Mouse (Mus musculus) midbrain, embryonic 10.5 days (tissue): Measurements from ENCODE around the gene Adra2a. TPM values are rescaled to one million over a fixed set of nuclear protein-coding genes. Genes with fewer than 3 reads are reported as not detected.

Experiments used
- DNase-seq: peaks from one replicate; pipeline ENCODE4 v3.0.0-alpha.2; 2017; ENCODE audit warnings: low spot score
- H3K27ac ChIP-seq: fragments of 300-500 bp; sonication (generic); replicated peaks from 2 replicates; pipeline ENCODE4 v1.5.1; 2016; ENCODE audit warnings: mild to moderate bottlenecking
- H3K27me3 ChIP-seq: fragments of 300-500 bp; sonication (generic); 2 replicates; pipeline ENCODE4 v1.6.1; 2016; ENCODE audit warnings: low read depth, mild to moderate bottlenecking; ENCODE audit not compliant: poor library complexity, severe bottlenecking
- H3K36me3 ChIP-seq: fragments of 300-500 bp; sonication (generic); 2 replicates; pipeline ENCODE4 v1.6.1; 2016; ENCODE audit warnings: mild to moderate bottlenecking, moderate library complexity
- H3K4me1 ChIP-seq: fragments of 300-500 bp; sonication (generic); 2 replicates; pipeline ENCODE4 v1.6.1; 2016
- H3K4me3 ChIP-seq: fragments of 300-500 bp; sonication (generic); 2 replicates; pipeline ENCODE4 v1.5.1; 2016; ENCODE audit warnings: mild to moderate bottlenecking, moderate library complexity
- H3K9me3 ChIP-seq: fragments of 300-500 bp; sonication (generic); replicated peaks from 2 replicates; pipeline ENCODE4 v1.6.1; 2016; ENCODE audit warnings: mild to moderate bottlenecking
- WGBS: fragments of 180-500 bp; shearing (Covaris S2); methylation state at CpG from one replicate; pipeline ENCODE4 v1.1.7; 2016; 5-methylcytosine and 5-hydroxymethylcytosine counted together
- polyA plus RNA-seq: library from polyadenylated mRNA; unstranded; fragments of >200 nt; fragmentation: Nextera tagmentation; extraction: Ambion mirVana; gene quantifications from 2 replicates; pipeline ENCODE4 v1.2.1, GENCODE M21; 2016

Adra2a gene
- polyA plus RNA-seq = 0.62 and 0.71 TPM in 2 replicates

DNA sequence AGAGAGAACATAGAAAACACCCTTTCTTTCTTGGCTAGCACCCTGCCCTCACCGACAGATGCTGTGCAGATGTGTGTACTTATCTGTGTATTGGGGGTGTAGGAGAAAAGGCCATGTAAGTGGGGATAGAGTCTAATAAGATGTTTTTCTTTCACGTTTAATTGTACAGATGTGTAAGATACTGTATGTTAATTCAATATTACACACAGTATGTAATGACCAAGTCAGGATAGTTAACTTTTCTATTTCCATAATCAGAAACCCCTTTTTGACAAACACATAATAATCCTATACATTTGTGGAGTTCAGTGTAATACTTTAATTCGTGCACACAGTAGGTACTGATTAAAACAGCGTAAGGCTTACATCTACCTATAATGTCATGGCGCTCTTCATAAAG, at the start of gene Adra2a:
Gene Adra2a (plus strand): TSS at position 301 of the 400 bp plus-strand sequence.
- H3K27ac ChIP-seq = peak within 1 kb of the TSS; percentile 74
- no peaks in the 10 kb centered on the region for H3K36me3 ChIP-seq
- peaks cover 47% of the 10 kb centered on the region for H3K4me1 ChIP-seq
- 75% methylated on average over 5 of the region's 5 CpGs for WGBS
- peak within 1 kb of the TSS; percentile 65 for H3K4me3 ChIP-seq
- no peak for DNase-seq
- no peaks in the 10 kb centered on the region for H3K9me3 ChIP-seq
- peaks cover 51% of the 10 kb centered on the region for H3K27me3 ChIP-seq

DNA sequence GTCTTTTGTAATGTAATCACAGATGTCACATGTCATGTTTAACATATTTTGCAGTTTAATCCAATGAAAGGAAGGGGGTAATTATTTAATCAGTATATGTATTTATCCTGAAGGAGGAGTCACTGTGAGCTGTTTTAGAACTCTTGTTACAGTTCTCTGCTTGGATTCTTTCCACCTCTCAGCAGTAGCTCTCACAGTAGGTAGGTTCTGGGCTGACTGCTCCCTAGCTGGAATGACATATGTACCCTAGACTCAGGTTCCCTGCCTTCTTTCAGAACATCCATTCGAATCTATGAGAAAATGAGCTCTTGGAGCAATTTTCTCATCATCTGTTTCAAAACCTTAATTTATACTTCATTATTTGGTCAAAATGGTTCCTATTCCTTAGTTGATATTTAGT, 49.7 kb upstream of the Adra2a start:
- Histone ChIP-seq H3K27ac (no peak overlapping the region), H3K27me3 (no peaks in the 10 kb centered on the region), H3K4me3 (no peak overlapping the region), H3K9me3 (no peaks in the 10 kb centered on the region), H3K36me3 (peaks cover 11% of the 10 kb centered on the region), H3K4me1 (peaks cover 10% of the 10 kb centered on the region)
- DNase-seq = no peak
- 91% methylated on average over 1 of the region's 1 CpGs for WGBS

DNA sequence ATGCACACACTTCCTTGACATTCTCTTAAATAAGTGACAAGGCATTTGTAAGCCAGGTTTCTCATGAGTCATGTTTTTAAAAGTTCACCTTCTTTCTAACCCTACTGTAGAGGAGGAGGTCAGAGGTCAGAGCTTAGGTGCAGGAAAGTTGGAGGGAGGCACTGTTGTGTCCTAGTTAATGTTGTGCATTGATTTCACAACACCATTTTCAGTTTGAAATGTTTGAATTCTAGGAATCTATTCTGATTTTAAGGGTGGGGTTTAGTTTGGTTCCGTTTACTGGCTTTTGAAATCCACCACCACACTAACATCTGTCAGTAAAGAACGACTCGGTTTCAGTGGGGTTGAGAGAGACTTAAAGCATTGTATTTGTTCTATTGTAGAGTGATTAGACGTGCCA, 33.0 kb upstream of the Adra2a start:
- Histone ChIP-seq H3K27ac (no peak overlapping the region), H3K9me3 (peaks cover 6% of the 10 kb centered on the region; the same call in 1 of the 2 replicates), H3K36me3 (peaks cover 16% of the 10 kb centered on the region), H3K27me3 (no peaks in the 10 kb centered on the region), H3K4me3 (no peak overlapping the region), H3K4me1 (peaks cover 3% of the 10 kb centered on the region; the same call in 1 of the 2 replicates)
- DNase-seq = no peak
- WGBS = 79% methylated on average over 4 of the region's 4 CpGs

- no peak overlapping the region for H3K27ac ChIP-seq
- no peaks in the 10 kb centered on the region for H3K27me3 ChIP-seq
- peaks cover 5% of the 10 kb centered on the region; the same call in 1 of the 2 replicates for H3K36me3 ChIP-seq
- no peak for DNase-seq
- H3K4me3 ChIP-seq = no peak overlapping the region
- 92% methylated on average over 5 of the region's 5 CpGs for WGBS
- H3K4me1 ChIP-seq = peaks cover 3% of the 10 kb centered on the region; the same call in 1 of the 2 replicates
- no peaks in the 10 kb centered on the region for H3K9me3 ChIP-seq
Measured at GRCm38 (mm10) chr19:54014999-54015398, 29.0 kb upstream of the Adra2a start.

- no peaks in the 10 kb centered on the region for H3K27me3 ChIP-seq
- DNase-seq = no peak
- no peaks in the 10 kb centered on the region for H3K9me3 ChIP-seq
- H3K27ac ChIP-seq = no peak overlapping the region
- no peak overlapping the region for H3K4me3 ChIP-seq
- 95% methylated on average over 5 of the region's 5 CpGs for WGBS
- peaks cover 5% of the 10 kb centered on the region; the same call in 1 of the 2 replicates for H3K36me3 ChIP-seq
- peaks cover 3% of the 10 kb centered on the region; the same call in 1 of the 2 replicates for H3K4me1 ChIP-seq
Measured at GRCm38 (mm10) chr19:54015503-54015902, 28.4 kb upstream of the Adra2a start.

- DNase-seq = no peak
- H3K27ac ChIP-seq = no peak overlapping the region
- 88% methylated on average over 6 of the region's 6 CpGs for WGBS
- no peaks in the 10 kb centered on the region for H3K4me1 ChIP-seq
- no peak overlapping the region for H3K4me3 ChIP-seq
- no peaks in the 10 kb centered on the region for H3K9me3 ChIP-seq
- H3K36me3 ChIP-seq = peaks cover 56% of the 10 kb centered on the region
- no peaks in the 10 kb centered on the region for H3K27me3 ChIP-seq
Measured at GRCm38 (mm10) chr19:54035100-54035499, 8.9 kb upstream of the Adra2a start.

- WGBS = 74% methylated on average over 7 of the region's 7 CpGs
- Histone ChIP-seq H3K9me3 (no peaks in the 10 kb centered on the region), H3K27me3 (peaks cover 7% of the 10 kb centered on the region; the same call in 1 of the 2 replicates), H3K4me3 (no peak overlapping the region), H3K4me1 (peaks cover 8% of the 10 kb centered on the region), H3K36me3 (peaks cover 20% of the 10 kb centered on the region), H3K27ac (no peak overlapping the region)
- DNase-seq = no peak
Measured at GRCm38 (mm10) chr19:54039441-54039840, 4.5 kb upstream of the Adra2a start.

GRCm38 (mm10) chr19:54040356-54041028, 3.5 kb upstream of the Adra2a start:
- no peaks in the 10 kb centered on the region for H3K9me3 ChIP-seq
- H3K36me3 ChIP-seq = peaks cover 11% of the 10 kb centered on the region
- H3K4me3 ChIP-seq = no peak overlapping the region
- 69% methylated on average over 4 of the region's 4 CpGs for WGBS
- H3K27ac ChIP-seq = no peak overlapping the region
- peaks cover 17% of the 10 kb centered on the region for H3K27me3 ChIP-seq
- H3K4me1 ChIP-seq = peaks cover 19% of the 10 kb centered on the region
- DNase-seq = no peak

- H3K27me3 ChIP-seq = peaks cover 22% of the 10 kb centered on the region
- no peak overlapping the region for H3K27ac ChIP-seq
- H3K36me3 ChIP-seq = peaks cover 6% of the 10 kb centered on the region
- no peak overlapping the region for H3K4me3 ChIP-seq
- H3K9me3 ChIP-seq = no peaks in the 10 kb centered on the region
- WGBS = 42% methylated on average over 5 of the region's 5 CpGs
- no peak for DNase-seq
- H3K4me1 ChIP-seq = peaks cover 24% of the 10 kb centered on the region
Measured at GRCm38 (mm10) chr19:54041029-54041367, 3.0 kb upstream of the Adra2a start.

DNA sequence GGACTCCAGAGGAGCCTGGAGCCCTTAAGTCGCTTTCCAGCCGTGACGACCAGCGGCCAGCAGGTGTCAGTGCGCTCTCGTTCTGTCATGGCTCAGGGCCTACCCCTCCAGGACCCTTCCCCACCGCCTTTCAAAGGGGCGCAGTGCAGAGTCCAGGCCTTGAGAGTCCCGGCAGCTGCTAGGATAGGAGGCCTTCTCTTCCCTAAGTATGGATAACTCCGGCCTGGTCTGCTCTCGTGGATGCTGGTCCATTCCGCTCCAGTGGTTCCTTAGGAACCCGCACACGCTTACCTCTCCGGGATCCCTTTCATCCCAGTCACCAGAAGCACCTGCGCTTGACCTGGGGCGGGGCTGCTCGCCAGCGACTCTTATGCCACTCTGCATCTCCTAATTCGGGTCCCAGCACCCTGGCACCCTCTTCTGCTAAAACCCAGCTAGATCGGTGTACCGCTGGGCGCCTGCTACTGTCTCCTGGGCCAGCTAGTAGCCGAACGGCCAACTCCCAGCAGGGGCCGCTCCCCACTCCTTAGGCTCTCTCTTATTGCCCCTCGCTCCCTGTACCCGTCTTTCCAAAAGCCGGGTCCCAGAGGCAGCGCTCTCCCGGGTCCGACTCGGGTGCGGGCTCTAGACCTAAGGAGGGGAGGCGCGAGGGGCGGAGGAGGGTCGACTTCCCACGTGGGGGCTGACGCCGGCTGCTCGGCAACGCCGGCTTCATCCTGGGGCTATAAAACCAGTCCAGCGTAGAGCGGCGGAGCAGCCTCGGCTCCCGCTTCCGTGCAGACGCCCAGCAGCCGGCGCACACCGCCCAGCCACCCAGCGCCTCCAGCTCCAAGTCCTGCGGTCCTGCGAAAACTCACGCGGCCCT, 788 bp downstream of the Adra2a start:
- Histone ChIP-seq H3K9me3 (no peaks in the 10 kb centered on the region), H3K27ac (peak overlapping the region; percentile 74), H3K4me1 (peaks cover 47% of the 10 kb centered on the region), H3K4me3 (peak overlapping the region; percentile 65), H3K27me3 (peaks cover 60% of the 10 kb centered on the region), H3K36me3 (no peaks in the 10 kb centered on the region)
- peak; percentile 87 for DNase-seq
- WGBS = under 1% methylated on average over 59 of the region's 59 CpGs

DNA sequence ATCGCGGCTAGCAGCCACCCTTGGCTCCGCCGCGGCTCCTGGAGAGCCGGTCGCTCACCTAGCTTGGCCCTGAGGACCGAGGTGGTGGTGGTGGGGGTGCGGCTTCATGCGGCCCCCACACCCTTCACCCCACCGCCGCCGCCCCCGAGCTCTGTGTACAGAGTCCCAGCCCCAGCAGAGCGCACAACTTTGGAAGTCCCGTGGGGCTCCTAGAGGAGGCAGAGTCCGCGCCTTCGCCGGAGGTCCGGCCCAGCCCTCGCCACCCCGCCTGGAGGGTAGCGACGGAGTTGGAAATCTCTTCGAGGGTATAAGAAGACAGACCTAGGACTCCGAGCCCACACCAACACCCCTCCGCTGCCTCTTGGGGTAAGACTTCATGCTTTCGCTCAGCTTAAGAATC, 1.5 kb downstream of the Adra2a start:
- no peak for DNase-seq
- Histone ChIP-seq H3K4me1 (peaks cover 47% of the 10 kb centered on the region), H3K27ac (peak overlapping the region; percentile 74), H3K4me3 (peak overlapping the region; percentile 65), H3K36me3 (no peaks in the 10 kb centered on the region), H3K27me3 (peaks cover 66% of the 10 kb centered on the region), H3K9me3 (no peaks in the 10 kb centered on the region)
- 1% methylated on average over 29 of the region's 29 CpGs for WGBS

DNA sequence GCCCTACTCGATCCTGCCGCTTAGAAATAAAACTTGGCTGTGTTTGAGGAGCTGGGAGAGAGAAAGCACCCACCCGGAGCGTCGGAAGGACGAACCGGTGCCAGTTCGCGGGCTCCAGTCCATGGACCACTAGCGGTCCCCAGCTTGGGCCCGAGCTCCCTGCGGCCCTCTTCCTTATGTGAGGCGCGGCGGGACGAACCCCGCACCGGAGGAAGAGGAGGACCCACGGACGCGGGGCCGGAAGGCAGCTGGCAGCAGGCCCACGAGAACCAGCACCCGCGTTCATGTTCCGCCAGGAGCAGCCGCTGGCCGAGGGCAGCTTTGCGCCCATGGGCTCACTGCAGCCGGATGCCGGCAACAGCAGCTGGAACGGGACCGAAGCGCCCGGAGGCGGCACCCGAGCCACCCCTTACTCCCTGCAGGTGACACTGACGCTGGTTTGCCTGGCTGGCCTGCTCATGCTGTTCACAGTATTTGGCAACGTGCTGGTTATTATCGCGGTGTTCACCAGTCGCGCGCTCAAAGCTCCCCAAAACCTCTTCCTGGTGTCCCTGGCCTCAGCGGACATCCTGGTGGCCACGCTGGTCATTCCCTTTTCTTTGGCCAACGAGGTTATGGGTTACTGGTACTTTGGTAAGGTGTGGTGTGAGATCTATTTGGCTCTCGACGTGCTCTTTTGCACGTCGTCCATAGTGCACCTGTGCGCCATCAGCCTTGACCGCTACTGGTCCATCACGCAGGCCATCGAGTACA, 2.2 kb downstream of the Adra2a start:
- 3% methylated on average over 55 of the region's 55 CpGs for WGBS
- no peaks in the 10 kb centered on the region for H3K9me3 ChIP-seq
- DNase-seq = peak; percentile 44
- H3K27ac ChIP-seq = no peak overlapping the region
- H3K36me3 ChIP-seq = no peaks in the 10 kb centered on the region
- H3K4me3 ChIP-seq = peak overlapping the region; percentile 65
- peaks cover 73% of the 10 kb centered on the region for H3K27me3 ChIP-seq
- H3K4me1 ChIP-seq = peaks cover 41% of the 10 kb centered on the region
